Mouse (Mus musculus) kidney, adult 2 months (tissue): Measurements from ENCODE around the gene Atp1a1.

Experiments
- CTCF ChIP-seq: fragments of 200-500 bp; conservative IDR thresholded peaks from 2 replicates; pipeline ENCODE4 v1.5.1; 2011; ENCODE audit warnings: low read depth, mild to moderate bottlenecking, control low read depth, low read length, moderate library complexity, mixed read lengths; ENCODE audit not compliant: insufficient read depth, insufficient read length
- POLR2A ChIP-seq: fragments of 200-500 bp; IDR thresholded peaks from one replicate; pipeline ENCODE4 v1.6.1; 2011; ENCODE audit warnings: low read depth, low read length, control low read depth

DNA sequence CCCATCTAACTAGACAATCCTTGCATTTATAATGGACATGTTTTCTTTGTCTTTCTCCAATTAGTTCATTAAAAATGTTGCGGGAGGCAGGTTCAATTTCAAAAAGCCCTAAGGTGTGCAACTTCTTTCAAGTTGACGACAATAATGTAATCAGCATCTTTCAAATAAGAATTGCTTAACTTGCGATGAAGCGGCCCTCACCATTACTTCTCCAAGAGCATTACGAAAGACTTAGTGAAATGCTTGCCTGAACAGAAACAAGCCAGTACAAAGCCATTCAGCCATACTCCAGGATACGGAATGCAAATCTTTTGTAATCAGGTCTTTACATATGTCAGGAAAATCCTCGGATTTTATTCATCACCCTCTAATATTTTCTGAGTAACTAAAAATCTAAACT lies 32.0 kb upstream of the Atp1a1 start:
- no peak for TF ChIP-seq CTCF
- no peak for TF ChIP-seq POLR2A
